Mouse (Mus musculus): Measurements from ENCODE around the gene Scnm1.
A peak's percentile ranks its signal among the peaks of the same experiment; 100 is the strongest.

Gene Scnm1

DNA sequence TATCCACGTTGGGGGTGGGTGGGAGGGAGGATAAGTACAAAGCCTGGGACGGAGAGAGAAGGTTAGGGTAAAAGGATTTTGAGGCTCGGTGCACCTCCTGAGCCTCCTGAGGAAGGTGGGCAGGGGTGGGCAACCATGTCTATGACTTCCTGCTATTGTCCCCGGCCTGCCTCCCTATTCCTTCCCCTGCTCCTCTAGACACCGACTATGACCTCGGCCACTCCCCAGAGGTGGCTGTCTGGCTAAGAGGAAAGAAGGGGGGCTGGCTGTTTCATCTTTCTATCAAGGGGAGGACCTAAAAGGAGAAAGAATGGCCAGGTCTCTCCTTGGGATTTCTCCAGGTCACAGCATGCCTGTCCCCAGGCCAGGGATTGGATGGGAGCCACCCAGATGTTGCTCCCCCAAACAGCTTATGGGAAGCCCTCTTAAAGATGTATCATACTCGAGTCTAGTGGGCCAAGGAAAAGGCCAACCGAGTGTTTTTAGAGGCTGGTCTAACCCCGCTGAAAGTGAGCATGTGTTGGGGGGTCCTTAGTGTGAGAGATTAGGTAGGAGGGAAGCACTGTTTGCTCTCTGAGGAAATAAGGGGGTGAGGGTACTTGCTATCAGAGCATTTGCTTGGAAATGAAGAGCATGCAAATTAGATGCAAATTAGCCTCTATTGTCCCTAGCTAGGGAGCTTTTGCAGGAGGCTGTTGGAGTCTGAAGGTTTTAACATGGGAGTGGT, 28.0 kb upstream of the Scnm1 start:
- Histone ChIP-seq H3K36me3 (ENCODE audit: control insufficient read depth, insufficient read depth, low read length, poor library complexity, severe bottlenecking) (no peaks in the 10 kb centered on the region), H3K27me3 (ENCODE audit: control insufficient read depth, insufficient read depth, low read length, poor library complexity, severe bottlenecking) (no peaks in the 10 kb centered on the region; the same call in 1 of the 2 replicates)
- DNase-seq (ENCODE audit: low read depth, low spot score), result no peak

DNA sequence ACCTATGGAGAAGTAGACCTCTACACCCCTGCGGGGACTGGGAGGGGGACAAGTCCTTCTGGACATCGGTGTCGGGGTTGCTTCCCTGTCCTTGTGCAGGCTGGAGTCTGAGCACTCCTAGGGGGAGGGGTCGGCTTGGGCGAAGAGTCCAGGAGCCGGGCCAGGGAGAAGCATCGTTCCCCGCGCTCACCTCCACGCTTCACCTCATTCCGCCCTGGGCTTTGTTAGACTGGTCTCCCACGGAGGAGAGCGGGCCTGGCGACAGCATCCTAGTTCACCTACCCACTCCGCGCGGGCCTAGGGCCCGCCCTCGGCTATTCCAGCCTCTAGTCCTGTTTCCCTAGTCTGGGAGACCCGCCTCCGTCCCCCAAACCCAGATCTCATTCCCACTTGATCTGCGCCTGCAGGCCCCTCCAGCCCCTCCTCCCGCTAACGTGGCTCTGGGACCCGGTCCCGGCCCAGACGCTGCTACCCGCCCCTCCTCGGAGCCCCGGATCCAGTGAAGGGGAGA, 27.3 kb upstream of the Scnm1 start:
- Histone ChIP-seq H3K36me3 (ENCODE audit: control insufficient read depth, insufficient read depth, low read length, poor library complexity, severe bottlenecking) (no peaks in the 10 kb centered on the region), H3K27me3 (ENCODE audit: control insufficient read depth, insufficient read depth, low read length, poor library complexity, severe bottlenecking) (no peaks in the 10 kb centered on the region; the same call in 1 of the 2 replicates)
- DNase-seq (ENCODE audit: low read depth, low spot score), result no peak

DNA sequence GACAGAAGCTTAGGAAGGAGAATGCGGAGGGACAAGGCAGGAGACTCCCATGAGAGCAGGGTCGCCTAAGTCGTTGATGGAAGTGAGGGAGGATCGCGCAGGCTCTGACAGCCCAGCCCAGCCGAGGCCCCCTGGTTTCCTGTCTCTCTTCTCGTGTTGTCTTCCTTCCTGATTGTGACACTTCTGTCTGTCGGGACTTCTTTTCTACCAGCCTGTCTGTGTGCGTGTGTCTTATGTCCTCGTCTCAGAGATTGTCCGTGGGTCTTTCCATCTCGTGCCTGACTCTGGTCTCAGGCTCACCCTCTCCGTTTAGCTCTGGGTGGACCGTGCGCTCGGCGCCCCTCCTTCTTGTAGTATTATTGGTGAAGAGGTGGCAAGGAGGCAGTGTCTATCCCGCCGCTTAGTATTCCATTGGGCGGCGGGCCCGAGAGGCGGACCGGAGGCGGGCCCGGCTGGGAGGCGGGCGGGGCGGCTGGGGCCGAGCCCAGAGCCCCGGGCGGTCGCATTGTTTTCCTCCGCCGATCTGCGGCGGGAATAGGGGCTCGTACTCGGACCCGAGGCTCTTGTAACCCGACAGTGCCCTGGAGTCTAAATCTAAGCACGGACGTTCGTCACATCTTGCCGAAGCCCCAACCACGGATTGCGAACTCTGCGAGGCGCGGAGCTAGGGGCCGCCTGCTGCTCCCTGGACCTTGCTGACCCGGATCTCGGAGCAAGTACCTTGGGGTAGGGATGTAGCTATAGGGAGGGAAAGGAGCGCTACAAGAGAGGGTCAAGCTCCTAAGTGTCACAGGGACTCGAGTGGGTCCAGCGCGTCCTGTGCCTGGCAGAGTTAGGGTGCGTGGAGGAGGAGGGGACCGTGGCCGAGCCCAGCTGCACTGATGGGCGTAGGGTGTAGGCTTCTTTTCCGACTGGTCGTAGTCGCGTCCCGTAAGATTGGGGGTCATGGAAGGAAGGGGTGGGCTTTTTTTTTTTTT, 26.5 kb upstream of the Scnm1 start, which contains the start of gene Sema6c:
Sema6c (plus strand) TSS at position 471 of the 977 bp plus-strand sequence.
- Histone ChIP-seq H3K36me3 (ENCODE audit: control insufficient read depth, insufficient read depth, low read length, poor library complexity, severe bottlenecking) (no peaks in the 10 kb centered on the region), H3K27me3 (ENCODE audit: control insufficient read depth, insufficient read depth, low read length, poor library complexity, severe bottlenecking) (no peaks in the 10 kb centered on the region; the same call in 1 of the 2 replicates)
- peak; percentile 87 for DNase-seq (ENCODE audit: low read depth, low spot score)

DNA sequence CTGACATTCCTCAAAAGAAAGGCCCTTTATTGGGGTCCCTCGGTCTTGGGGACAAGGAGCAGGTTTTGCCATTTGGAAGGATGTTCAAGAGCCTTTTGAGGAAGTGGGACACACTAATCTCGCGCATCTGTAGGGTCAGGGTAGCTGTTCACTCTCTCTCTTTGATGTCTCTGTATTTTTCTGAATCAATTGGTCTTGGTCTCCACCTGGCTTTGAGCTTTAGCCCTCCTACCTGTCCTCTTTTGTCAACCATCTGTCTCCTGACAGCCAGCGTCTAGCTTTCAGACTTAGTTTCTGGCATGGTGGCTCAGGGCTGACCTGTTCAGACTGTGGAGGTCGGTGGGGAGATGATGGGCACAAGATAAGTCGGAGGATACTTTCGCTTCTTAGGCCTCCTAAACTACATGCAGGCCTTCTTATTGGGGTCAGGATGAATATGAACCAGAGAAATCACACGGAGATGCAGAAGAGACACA, 25.7 kb upstream of the Scnm1 start:
- no peak for DNase-seq (ENCODE audit: low read depth, low spot score)
- Histone ChIP-seq H3K36me3 (ENCODE audit: control insufficient read depth, insufficient read depth, low read length, poor library complexity, severe bottlenecking) (no peaks in the 10 kb centered on the region), H3K27me3 (ENCODE audit: control insufficient read depth, insufficient read depth, low read length, poor library complexity, severe bottlenecking) (no peaks in the 10 kb centered on the region; the same call in 1 of the 2 replicates)

DNA sequence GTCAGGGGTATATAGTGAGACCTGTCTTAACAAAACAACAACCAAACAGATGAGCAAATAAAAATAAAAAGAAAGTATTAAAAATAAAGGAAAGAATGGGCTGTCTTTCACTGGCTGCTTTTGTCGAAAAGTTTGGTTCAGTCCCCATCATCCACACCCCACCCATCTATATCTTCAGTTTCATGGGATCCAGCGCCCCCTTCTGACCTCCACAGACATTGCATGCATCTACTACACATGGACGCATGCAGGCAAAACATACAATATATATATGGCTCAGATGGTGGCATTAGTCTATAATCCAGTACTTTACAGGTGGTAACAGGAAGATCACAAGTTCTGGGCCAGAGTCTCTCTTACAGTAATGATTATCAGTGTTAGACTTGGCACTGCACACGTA, 20.1 kb upstream of the Scnm1 start:
- Histone ChIP-seq H3K27me3 (ENCODE audit: control insufficient read depth, insufficient read depth, low read length, poor library complexity, severe bottlenecking) (no peaks in the 10 kb centered on the region), H3K36me3 (ENCODE audit: control insufficient read depth, insufficient read depth, low read length, poor library complexity, severe bottlenecking) (no peaks in the 10 kb centered on the region)
- DNase-seq (ENCODE audit: low read depth, low spot score), result peak; percentile 83

DNA sequence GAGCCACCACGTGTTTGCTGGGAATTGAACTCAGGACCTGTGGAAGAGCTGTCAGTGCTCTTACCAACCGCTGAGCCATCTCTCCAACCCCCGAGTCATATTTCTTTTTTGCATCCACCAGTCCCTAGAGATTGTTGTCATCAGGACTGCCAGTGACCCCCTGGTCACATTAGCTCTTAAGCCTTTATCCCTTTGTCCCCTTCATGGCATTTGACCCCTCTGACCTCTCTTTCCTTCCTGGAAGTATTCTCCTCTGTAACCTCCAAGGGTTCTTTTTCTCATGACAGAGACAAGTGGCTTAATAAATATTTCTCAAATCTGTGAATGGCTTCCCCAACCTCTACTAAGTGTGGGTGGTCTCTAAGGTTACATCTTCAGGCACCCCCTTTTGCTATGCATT, 14.1 kb upstream of the Scnm1 start:
- DNase-seq (ENCODE audit: low read depth, low spot score), result no peak
- no peaks in the 10 kb centered on the region for H3K36me3 ChIP-seq (ENCODE audit: control insufficient read depth, insufficient read depth, low read length, poor library complexity, severe bottlenecking)
- H3K27me3 ChIP-seq (ENCODE audit: control insufficient read depth, insufficient read depth, low read length, poor library complexity, severe bottlenecking), result no peaks in the 10 kb centered on the region

DNA sequence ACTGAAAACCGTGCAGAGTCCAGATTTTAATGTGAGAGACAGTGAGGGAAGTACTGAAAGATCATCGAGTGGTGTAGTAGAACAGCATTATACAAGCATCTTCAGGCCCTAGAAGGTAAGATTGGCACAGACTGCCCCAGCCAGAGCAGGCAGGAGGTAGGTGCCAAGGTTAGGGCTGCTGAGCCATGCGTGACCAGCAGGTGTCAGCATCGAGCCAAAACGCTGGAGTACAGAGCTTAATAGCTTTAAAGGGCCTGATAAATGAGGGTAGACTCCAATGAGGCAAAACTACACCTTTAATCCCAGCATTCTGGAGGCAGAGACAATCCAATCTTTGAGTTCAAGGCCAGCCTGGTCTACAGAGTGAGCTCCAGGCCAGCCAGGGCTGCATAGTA, 8.8 kb upstream of the Scnm1 start:
- DNase-seq (ENCODE audit: low read depth, low spot score), result peak; percentile 94
- peaks cover 3% of the 10 kb centered on the region; the same call in 1 of the 2 replicates for H3K36me3 ChIP-seq (ENCODE audit: control insufficient read depth, insufficient read depth, low read length, poor library complexity, severe bottlenecking)
- no peaks in the 10 kb centered on the region for H3K27me3 ChIP-seq (ENCODE audit: control insufficient read depth, insufficient read depth, low read length, poor library complexity, severe bottlenecking)

DNA sequence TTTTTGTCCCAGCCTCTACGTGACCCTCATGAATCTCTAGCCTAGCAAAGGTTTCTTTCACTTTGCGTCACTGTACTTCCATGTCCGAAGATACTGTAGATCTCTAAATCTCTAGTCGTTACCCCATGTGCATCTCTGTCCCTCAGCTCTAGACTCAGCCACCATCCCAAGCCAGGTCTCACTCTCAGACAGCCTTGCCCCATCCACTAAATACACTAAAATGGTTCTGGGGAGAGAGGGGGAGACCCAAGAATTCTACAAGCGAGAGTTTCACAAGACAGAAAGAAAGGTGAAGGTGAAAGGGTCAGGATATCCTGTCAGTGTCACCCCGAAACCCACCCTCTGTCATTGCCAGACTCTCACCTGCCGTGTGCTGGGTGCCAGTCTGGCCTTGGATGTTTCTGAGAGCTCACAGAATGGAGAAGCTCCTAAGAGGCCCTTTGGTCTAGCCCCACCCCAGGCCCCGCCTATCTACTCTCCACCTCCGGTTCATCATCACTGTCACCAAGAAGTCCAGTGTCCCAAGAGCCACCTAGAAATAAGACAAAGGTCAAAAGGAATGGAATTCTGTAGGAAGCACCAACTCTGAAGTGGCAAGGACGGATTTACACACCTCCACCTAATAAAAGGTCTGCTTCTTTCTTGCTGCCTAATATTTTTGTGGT, 8.3 kb upstream of the Scnm1 start, which contains the start of gene Tnfaip8l2:
Tnfaip8l2 (minus strand) TSS at position 409 of the 665 bp plus-strand sequence.
- DNase-seq (ENCODE audit: low read depth, low spot score), result peak; percentile 71
- Histone ChIP-seq H3K27me3 (ENCODE audit: control insufficient read depth, insufficient read depth, low read length, poor library complexity, severe bottlenecking) (no peaks in the 10 kb centered on the region), H3K36me3 (ENCODE audit: control insufficient read depth, insufficient read depth, low read length, poor library complexity, severe bottlenecking) (peaks cover 3% of the 10 kb centered on the region; the same call in 1 of the 2 replicates)

DNA sequence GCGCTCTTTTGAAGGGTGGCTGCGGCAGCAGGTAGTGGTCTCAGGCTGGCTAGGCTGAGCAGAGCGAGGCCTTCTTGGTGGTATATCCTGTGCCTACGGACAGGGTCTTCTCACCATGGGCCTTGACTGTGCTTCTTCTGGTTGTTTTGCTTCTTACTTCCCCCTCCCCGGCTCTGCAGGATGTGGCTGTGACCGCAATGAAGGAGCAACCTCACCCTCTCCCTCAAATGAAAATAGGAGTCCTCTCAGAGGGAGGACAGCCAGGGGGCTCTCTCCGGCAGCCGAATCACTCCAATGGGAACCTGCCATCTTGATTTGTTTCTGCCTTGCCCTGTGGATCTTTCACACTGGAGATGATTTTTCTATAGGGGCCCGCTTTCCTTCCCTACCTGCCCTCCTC, 7.7 kb upstream of the Scnm1 start:
- Histone ChIP-seq H3K36me3 (ENCODE audit: control insufficient read depth, insufficient read depth, low read length, poor library complexity, severe bottlenecking) (peaks cover 3% of the 10 kb centered on the region; the same call in 1 of the 2 replicates), H3K27me3 (ENCODE audit: control insufficient read depth, insufficient read depth, low read length, poor library complexity, severe bottlenecking) (no peaks in the 10 kb centered on the region)
- DNase-seq (ENCODE audit: low read depth, low spot score), result peak; percentile 64

DNA sequence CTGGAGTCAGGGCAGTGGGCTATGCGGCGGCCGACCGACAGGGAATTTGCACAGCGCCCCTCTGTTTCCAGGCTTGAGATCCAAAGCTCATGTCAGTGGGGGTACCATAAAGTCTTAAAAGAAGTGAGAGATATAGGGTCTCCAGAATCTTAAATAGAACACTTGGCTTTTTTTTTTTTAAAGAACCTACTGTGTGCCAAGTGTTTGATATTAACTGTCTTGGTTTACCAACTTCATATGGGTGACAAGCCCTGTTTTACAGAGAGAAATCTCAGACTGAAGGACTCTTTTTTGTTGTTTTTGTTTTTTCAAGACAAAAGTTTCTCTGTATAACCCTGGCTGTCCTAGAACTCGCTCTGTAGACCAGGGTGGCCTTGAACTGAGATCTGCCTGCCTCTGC, 7.0 kb upstream of the Scnm1 start:
- Histone ChIP-seq H3K27me3 (ENCODE audit: control insufficient read depth, insufficient read depth, low read length, poor library complexity, severe bottlenecking) (no peaks in the 10 kb centered on the region), H3K36me3 (ENCODE audit: control insufficient read depth, insufficient read depth, low read length, poor library complexity, severe bottlenecking) (peaks cover 3% of the 10 kb centered on the region; the same call in 1 of the 2 replicates)
- DNase-seq (ENCODE audit: low read depth, low spot score), result no peak

DNA sequence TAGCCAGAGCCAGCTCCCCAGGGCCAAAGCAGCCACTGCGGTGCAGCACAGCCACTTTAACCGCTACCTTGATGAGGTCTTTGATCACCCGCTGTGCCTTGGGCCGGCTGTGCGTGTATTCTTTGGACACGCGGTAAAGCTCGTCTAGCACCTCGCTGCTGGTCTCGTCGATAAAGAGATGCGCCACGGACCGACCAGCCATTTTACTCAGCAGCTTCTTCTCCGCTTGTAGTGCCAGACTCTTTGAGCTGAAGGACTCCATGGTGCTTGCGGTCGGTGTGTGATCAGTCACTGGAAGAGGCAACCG, 6.4 kb upstream of the Scnm1 start:
- Histone ChIP-seq H3K27me3 (ENCODE audit: control insufficient read depth, insufficient read depth, low read length, poor library complexity, severe bottlenecking) (no peaks in the 10 kb centered on the region), H3K36me3 (ENCODE audit: control insufficient read depth, insufficient read depth, low read length, poor library complexity, severe bottlenecking) (peaks cover 3% of the 10 kb centered on the region; the same call in 1 of the 2 replicates)
- DNase-seq (ENCODE audit: low read depth, low spot score), result no peak

DNA sequence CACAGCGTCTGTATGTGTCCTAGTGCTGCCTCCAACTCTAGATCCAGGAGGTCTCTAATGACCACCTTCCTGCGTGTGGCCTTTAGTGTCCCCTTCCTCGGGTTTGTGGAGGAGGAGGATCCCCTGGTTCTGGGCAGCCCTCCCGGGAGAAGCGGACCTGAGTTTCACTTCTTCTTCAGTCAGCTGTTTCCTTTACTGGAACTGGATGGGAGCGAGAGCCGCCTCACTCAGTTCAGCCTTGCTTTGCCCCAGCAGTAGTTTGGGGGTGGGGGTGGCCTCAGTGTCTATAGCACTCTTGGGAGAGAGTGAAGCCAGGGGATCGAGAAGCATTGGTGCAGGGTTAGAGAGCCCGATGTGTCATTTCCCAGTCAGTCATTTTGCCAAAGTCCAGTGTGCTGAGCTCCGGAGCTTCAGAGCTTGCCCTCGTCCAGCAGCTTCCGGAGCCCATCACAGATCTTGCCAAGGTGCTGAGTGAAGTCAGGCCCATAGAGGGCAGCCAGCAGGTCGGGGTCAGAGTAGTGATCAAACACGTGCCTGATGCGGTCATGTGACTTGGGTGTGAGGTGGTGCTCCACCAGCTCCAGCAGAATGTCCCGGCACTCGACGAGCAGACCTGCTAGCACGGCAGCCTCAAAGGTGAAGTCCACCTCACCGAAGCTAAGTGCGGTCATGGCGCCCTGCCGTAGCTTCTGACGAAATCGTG, 5.9 kb upstream of the Scnm1 start:
- Histone ChIP-seq H3K36me3 (ENCODE audit: control insufficient read depth, insufficient read depth, low read length, poor library complexity, severe bottlenecking) (peaks cover 3% of the 10 kb centered on the region; the same call in 1 of the 2 replicates), H3K27me3 (ENCODE audit: control insufficient read depth, insufficient read depth, low read length, poor library complexity, severe bottlenecking) (no peaks in the 10 kb centered on the region)
- no peak for DNase-seq (ENCODE audit: low read depth, low spot score)

DNA sequence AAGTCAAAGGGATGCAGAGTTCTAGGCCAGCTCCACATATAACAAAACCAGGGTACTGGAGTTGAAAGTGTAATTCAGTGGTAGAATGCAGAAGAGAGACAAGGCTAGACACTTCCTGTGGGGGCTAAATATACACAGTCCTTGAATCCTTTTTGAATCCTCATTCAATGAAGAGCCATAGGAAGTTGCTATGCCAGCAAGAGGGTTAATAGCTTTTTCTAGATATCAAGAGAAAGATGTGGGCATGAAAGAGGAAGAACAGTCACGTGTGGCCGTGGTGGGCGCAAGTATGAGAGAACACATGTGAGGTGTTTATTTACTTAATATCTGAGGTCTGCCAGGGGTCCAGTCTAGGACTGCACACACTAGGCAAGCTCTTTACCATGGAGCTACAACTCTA, 2.5 kb upstream of the Scnm1 start:
- DNase-seq (ENCODE audit: low read depth, low spot score), result peak; percentile 62
- Histone ChIP-seq H3K27me3 (ENCODE audit: control insufficient read depth, insufficient read depth, low read length, poor library complexity, severe bottlenecking) (no peaks in the 10 kb centered on the region), H3K36me3 (ENCODE audit: control insufficient read depth, insufficient read depth, low read length, poor library complexity, severe bottlenecking) (peaks cover 3% of the 10 kb centered on the region; the same call in 1 of the 2 replicates)

All from splenic B cell, adult 2 months (primary cell).